Comparison of ENCODE assay signal across 8 mouse cellular contexts in the genomic region with DNA sequence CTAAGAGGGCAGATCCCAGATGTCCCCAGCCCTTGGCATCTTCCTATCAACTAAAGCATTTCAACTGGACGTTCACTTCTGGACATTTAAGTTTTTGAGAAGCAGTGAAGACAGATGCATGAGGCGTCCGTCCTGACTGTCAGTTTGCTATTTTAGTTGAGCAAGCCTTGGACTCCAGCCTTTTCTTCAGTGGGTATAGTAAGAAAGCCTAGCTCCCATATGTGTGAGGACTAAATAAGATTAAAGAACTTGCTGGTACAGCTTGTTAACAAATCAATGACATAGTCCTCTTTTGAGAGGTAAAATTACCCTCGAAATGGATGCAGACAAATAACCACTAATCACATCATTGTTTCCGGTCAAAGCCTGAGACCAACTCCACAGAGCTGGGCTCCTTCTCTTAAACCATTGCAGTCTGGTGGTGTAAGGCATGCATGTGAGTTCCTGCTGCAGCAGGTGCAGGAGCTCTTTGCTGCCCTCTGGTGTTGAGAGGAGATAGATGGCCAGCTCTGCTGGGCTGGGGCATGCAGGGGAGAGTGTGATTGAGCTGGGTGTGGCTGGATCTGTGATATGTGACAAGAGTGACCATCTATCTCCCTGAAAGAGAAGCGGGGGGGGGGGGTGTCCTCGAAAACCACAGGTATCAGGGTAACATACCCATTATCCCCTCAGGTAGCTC. TPM values are rescaled to one million over a fixed set of nuclear protein-coding genes. Genes with fewer than 3 reads are reported as not detected.
A peak's percentile ranks its signal among the peaks of the same experiment; 100 is the strongest.
DNase-seq lines count a peak whose midpoint lies in the region; ATAC-seq and TF ChIP-seq lines count a peak whose summit lies in the region.

No protein-coding gene starts in this region.

- TF ChIP-seq CTCF in liver, embryonic 14.5 days (IDR thresholded peaks at IDR 0.05; ENCODE audit: low read depth), result peak; percentile 98
- peak; percentile 91 for TF ChIP-seq CTCF in stomach, postnatal 0 days (IDR thresholded peaks at IDR 0.05; ENCODE audit: low read depth)

- H3K4me2 ChIP-seq in heart, embryonic 16.5 days (ENCODE audit: low read depth, low read length), result no peak overlapping the region
- H3K4me2 ChIP-seq in liver, embryonic 14.5 days (ENCODE audit: low read depth), result no peak overlapping the region
- H3K4me2 ChIP-seq in neural tube, embryonic 11.5 days (ENCODE audit: low read depth), result no peak overlapping the region
- no peak overlapping the region for H3K4me2 ChIP-seq in stomach, postnatal 0 days (replicated peaks; ENCODE audit: low read depth)

- 0 out of 2 replicates have a peak, but pooled peaks cover 2% of the 10 kb centered on the region for H3K36me3 ChIP-seq in forebrain, embryonic 10.5 days (replicated peaks)
- H3K36me3 ChIP-seq in heart, embryonic 16.5 days (ENCODE audit: control insufficient read depth, insufficient read depth), result no peaks in the 10 kb centered on the region
- no peaks in the 10 kb centered on the region for H3K36me3 ChIP-seq in liver, embryonic 14.5 days (replicated peaks; ENCODE audit: control insufficient read depth, insufficient read depth, low read depth)
- H3K36me3 ChIP-seq in neural tube, embryonic 11.5 days (ENCODE audit: control insufficient read depth, insufficient read depth, low read length), result no peaks in the 10 kb centered on the region
- no peaks in the 10 kb centered on the region for H3K36me3 ChIP-seq in stomach, postnatal 0 days (ENCODE audit: control insufficient read depth, insufficient read depth, low read length)

- H3K4me3 ChIP-seq in forebrain, embryonic 10.5 days, result no peak overlapping the region
- H3K4me3 ChIP-seq in heart, embryonic 16.5 days (ENCODE audit: low read length), result no peak overlapping the region
- H3K4me3 ChIP-seq in liver, embryonic 14.5 days (ENCODE audit: insufficient read depth in 1 of 2, low read depth in 2 of 2, low read length in 2 of 2), result no peak overlapping the region
- H3K4me3 ChIP-seq in neural tube, embryonic 11.5 days (ENCODE audit: low read depth, low read length), result no peak overlapping the region
- no peak overlapping the region for H3K4me3 ChIP-seq in stomach, postnatal 0 days (ENCODE audit: low read depth, low read length)

- WGBS in forebrain, embryonic 10.5 days, result 53% methylated on average over 7 of the region's 7 CpGs
- WGBS in heart, embryonic 16.5 days, result 42% methylated on average over 7 of the region's 7 CpGs
- 33% methylated on average over 7 of the region's 7 CpGs for WGBS in liver, embryonic 14.5 days (ENCODE audit: insufficient replicate concordance)
- 55% methylated on average over 7 of the region's 7 CpGs for WGBS in neural tube, embryonic 11.5 days
- 43% methylated on average over 7 of the region's 7 CpGs for WGBS in stomach, postnatal 0 days

- ATAC-seq in heart, embryonic 16.5 days (replicated peaks; ENCODE audit: extremely low read depth, insufficient read depth, low FRiP score), result peak; percentile 70
- peak; percentile 93 for ATAC-seq in liver, embryonic 14.5 days (ENCODE audit: insufficient read depth)
- peak; percentile 89 for ATAC-seq in neural tube, embryonic 11.5 days (ENCODE audit: insufficient read depth, low FRiP score, low TSS enrichment)
- ATAC-seq in stomach, postnatal 0 days (ENCODE audit: low FRiP score, low TSS enrichment), result peak; percentile 89

- H3K4me1 ChIP-seq in forebrain, embryonic 10.5 days, result peaks cover 9% of the 10 kb centered on the region; the same call in 1 of the 2 replicates
- no peaks in the 10 kb centered on the region for H3K4me1 ChIP-seq in heart, embryonic 16.5 days (ENCODE audit: control insufficient read depth, insufficient read depth, low read length)
- no peaks in the 10 kb centered on the region for H3K4me1 ChIP-seq in liver, embryonic 14.5 days (replicated peaks; ENCODE audit: control insufficient read depth in 2 of 2, insufficient read depth in 2 of 2, low read length in 1 of 2)
- H3K4me1 ChIP-seq in neural tube, embryonic 11.5 days (ENCODE audit: control insufficient read depth, insufficient read depth, low read length), result no peaks in the 10 kb centered on the region
- H3K4me1 ChIP-seq in stomach, postnatal 0 days (replicated peaks; ENCODE audit: control insufficient read depth, insufficient read depth), result no peaks in the 10 kb centered on the region

- TF ChIP-seq EP300 in liver, embryonic 14.5 days (IDR thresholded peaks at IDR 0.05; ENCODE audit: low read depth), result no peak
- no peak for TF ChIP-seq EP300 in stomach, postnatal 0 days (optimal IDR thresholded peaks at IDR 0.05)

- H3K27ac ChIP-seq in forebrain, embryonic 10.5 days, result no peak overlapping the region
- no peak overlapping the region for H3K27ac ChIP-seq in heart, embryonic 16.5 days (ENCODE audit: low read length)
- no peak overlapping the region for H3K27ac ChIP-seq in liver, embryonic 14.5 days
- no peak overlapping the region for H3K27ac ChIP-seq in neural tube, embryonic 11.5 days (ENCODE audit: low read depth, low read length)
- H3K27ac ChIP-seq in stomach, postnatal 0 days (replicated peaks), result no peak overlapping the region

- peak; percentile 57 to 66 for DNase-seq in CD8-positive naive resting alpha-beta T cell, adult 2 months (ENCODE audit: low read depth in 2 of 2, low spot score in 2 of 2)
- peak; percentile 61 for DNase-seq in c-Kit-negative CD71-positive TER-119-positive erythroid progenitor cells, embryonic 14.5 days (ENCODE audit: low read depth, low spot score)
- peak; percentile 64 for DNase-seq in forebrain, embryonic 10.5 days (ENCODE audit: extremely low spot score, low spot score)
- DNase-seq in kidney, postnatal 14 days, result peak; percentile 73
- DNase-seq in liver, embryonic 14.5 days (ENCODE audit: low read depth in 3 of 3, low spot score in 3 of 3), result peak; percentile 62 to 71 (median 63)
- DNase-seq in neural tube, embryonic 11.5 days (ENCODE audit: low spot score), result peak; percentile 76
- peak; percentile 83 for DNase-seq in stomach, postnatal 0 days (ENCODE audit: low spot score)

- H3K9ac ChIP-seq in heart, embryonic 16.5 days (ENCODE audit: low read length), result no peak overlapping the region
- no peak overlapping the region for H3K9ac ChIP-seq in liver, embryonic 14.5 days (replicated peaks)
- H3K9ac ChIP-seq in neural tube, embryonic 11.5 days (ENCODE audit: low read length), result no peak overlapping the region
- H3K9ac ChIP-seq in stomach, postnatal 0 days (ENCODE audit: low read length), result no peak overlapping the region

- H3K27me3 ChIP-seq in forebrain, embryonic 10.5 days (ENCODE audit: poor library complexity, severe bottlenecking), result no peaks in the 10 kb centered on the region
- H3K27me3 ChIP-seq in heart, embryonic 16.5 days (ENCODE audit: control insufficient read depth, insufficient read depth, low read length), result no peaks in the 10 kb centered on the region
- H3K27me3 ChIP-seq in liver, embryonic 14.5 days (ENCODE audit: control insufficient read depth, insufficient read depth, low read length), result no peaks in the 10 kb centered on the region
- no peaks in the 10 kb centered on the region for H3K27me3 ChIP-seq in neural tube, embryonic 11.5 days (ENCODE audit: control insufficient read depth, insufficient read depth, low read length)
- H3K27me3 ChIP-seq in stomach, postnatal 0 days (ENCODE audit: control insufficient read depth, insufficient read depth, low read length), result no peaks in the 10 kb centered on the region

- no peaks in the 10 kb centered on the region for H3K9me3 ChIP-seq in forebrain, embryonic 10.5 days
- H3K9me3 ChIP-seq in heart, embryonic 16.5 days (replicated peaks; ENCODE audit: control insufficient read depth, low read length), result no peaks in the 10 kb centered on the region
- no peaks in the 10 kb centered on the region for H3K9me3 ChIP-seq in liver, embryonic 14.5 days (ENCODE audit: control insufficient read depth, low read length)
- H3K9me3 ChIP-seq in neural tube, embryonic 11.5 days (ENCODE audit: control insufficient read depth, low read length), result no peaks in the 10 kb centered on the region
- no peaks in the 10 kb centered on the region for H3K9me3 ChIP-seq in stomach, postnatal 0 days (ENCODE audit: control insufficient read depth, low read length)

RNA-seq across cellular contexts. Expression of a gene that starts 29.2 kb away (rescaled TPM):
- 19.5 and 21.2 TPM in 2 replicates for polyA plus RNA-seq in forebrain, embryonic 10.5 days (2016; fragmentation: Nextera tagmentation; extraction: Ambion mirVana)
- polyA plus RNA-seq in heart, embryonic 16.5 days (2015; fragmentation: Nextera tagmentation; extraction: Ambion mirVana), result 19.2 and 20.9 TPM in 2 replicates
- 12.4 and 13.1 TPM in 2 replicates for polyA plus RNA-seq in liver, embryonic 14.5 days (2012; rRNA removed)
- polyA plus RNA-seq in liver, embryonic 14.5 days (2014; fragmentation: Nextera tagmentation; extraction: Ambion mirVana), result 18.0 and 18.8 TPM in 2 replicates
- polyA plus RNA-seq in neural tube, embryonic 11.5 days (2014; fragmentation: Nextera tagmentation; extraction: Ambion mirVana), result 18.4 and 20.1 TPM in 2 replicates
- 14.5 and 14.7 TPM in 2 replicates for polyA plus RNA-seq in stomach, postnatal 0 days (2015; fragmentation: Nextera tagmentation; extraction: Ambion mirVana)

RNA-seq across cellular contexts. Expression of a gene that starts 29.5 kb away (rescaled TPM):
- 25.3 and 26.6 TPM in 2 replicates for polyA plus RNA-seq in forebrain, embryonic 10.5 days (2016; fragmentation: Nextera tagmentation; extraction: Ambion mirVana)
- polyA plus RNA-seq in heart, embryonic 16.5 days (2015; fragmentation: Nextera tagmentation; extraction: Ambion mirVana), result 8.4 and 9.0 TPM in 2 replicates
- 2.1 and 4.0 TPM in 2 replicates for polyA plus RNA-seq in liver, embryonic 14.5 days (2012; rRNA removed)
- 11.4 and 13.2 TPM in 2 replicates for polyA plus RNA-seq in liver, embryonic 14.5 days (2014; fragmentation: Nextera tagmentation; extraction: Ambion mirVana)
- 20.6 and 22.4 TPM in 2 replicates for polyA plus RNA-seq in neural tube, embryonic 11.5 days (2014; fragmentation: Nextera tagmentation; extraction: Ambion mirVana)
- polyA plus RNA-seq in stomach, postnatal 0 days (2015; fragmentation: Nextera tagmentation; extraction: Ambion mirVana), result 2.8 and 3.3 TPM in 2 replicates
